Mouse (Mus musculus) E14TG2a.4 (cell line): ENCODE data around the gene Mark4.
A peak's percentile ranks its signal among the peaks of the same experiment; 100 is the strongest.

Source experiments
- CTCF ChIP-seq: conservative IDR thresholded peaks from 2 replicates; pipeline ENCODE4 v1.5.1; 2014; ENCODE audit warnings: low read length
- NANOG ChIP-seq: IDR thresholded peaks from 2 replicates; pipeline ENCODE4 v1.6.1; 2014; ENCODE audit warnings: borderline replicate concordance, low read length, mixed read lengths

DNA sequence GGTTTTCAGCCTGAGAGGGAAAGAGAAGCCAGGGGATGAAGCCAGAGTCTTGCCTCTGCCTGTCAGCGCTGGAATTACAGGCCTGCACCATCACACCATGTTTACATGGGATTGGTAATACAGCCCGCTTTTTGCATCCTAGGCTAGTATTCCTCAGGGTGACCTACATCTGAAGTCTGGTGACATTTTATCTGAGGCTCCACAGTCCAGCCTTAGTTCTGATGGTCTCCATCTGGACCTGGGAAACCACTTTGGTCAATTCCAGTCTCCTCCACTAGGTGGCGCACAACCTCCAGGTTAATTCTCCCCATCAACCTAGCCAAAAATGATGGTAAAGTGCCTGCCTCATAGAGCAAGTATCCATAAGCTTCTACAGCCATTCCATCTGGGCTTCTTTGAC lies 15.3 kb downstream of the Mark4 start:
- TF ChIP-seq CTCF (peak; percentile 93), NANOG (no peak)
